Mouse (Mus musculus) lung, postnatal 36 days (tissue): ENCODE measurements at regions not wholly inside any gene's neighbourhood (a gene's known extent, or its start where the extent isn't known, plus 50 kb on each side); places are given as distances from the start of the nearest gene placed in this dataset.

Experiments
- DNase-seq: peaks from one replicate; pipeline ENCODE4 v3.0.0; 2022; ENCODE audit warnings: mixed read lengths

GRCm38 (mm10) chr17:54214804-54215203, 84.0 kb downstream of the Slc5a7 start:
- DNase-seq: no peak

GRCm38 (mm10) chr17:54201710-54202109, 97.1 kb downstream of the Slc5a7 start:
- DNase-seq: no peak

GRCm38 (mm10) chr17:54192231-54192573, 106.6 kb downstream of the Slc5a7 start:
- no peak for DNase-seq

DNA sequence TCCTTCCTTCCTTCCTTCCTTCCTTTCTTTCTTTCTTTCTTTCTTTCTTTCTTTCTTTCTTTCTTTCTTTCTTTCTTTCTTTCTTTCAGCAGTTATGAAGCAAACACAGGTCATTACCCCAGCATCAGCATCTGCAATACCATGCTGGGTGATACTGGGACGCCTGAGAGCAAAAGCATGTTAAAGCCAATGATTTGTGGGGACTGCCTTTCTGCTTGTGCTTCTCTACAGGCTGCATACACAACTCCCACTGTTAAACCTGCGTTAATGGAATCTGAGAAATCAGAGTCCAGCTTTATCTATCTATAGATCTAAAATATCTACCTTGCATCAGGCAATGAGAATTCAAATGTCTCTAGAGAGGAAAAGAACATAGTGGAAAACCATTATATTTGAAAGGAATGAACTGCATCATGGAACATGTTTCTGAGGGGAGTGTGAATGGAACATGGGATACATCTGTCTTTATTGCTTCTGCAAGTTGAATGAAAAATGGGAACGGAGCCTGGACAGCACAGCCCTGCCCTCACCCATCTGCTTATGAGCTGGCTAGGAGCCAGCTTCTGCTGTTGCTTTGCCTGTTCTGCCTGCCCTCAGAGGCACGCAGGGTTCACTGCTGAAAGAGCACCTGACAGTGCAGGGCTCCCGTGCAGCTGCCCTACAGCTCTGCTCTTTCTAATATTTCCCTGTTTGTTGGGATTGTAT, 107.2 kb downstream of the Slc5a7 start:
- no peak for DNase-seq

DNA sequence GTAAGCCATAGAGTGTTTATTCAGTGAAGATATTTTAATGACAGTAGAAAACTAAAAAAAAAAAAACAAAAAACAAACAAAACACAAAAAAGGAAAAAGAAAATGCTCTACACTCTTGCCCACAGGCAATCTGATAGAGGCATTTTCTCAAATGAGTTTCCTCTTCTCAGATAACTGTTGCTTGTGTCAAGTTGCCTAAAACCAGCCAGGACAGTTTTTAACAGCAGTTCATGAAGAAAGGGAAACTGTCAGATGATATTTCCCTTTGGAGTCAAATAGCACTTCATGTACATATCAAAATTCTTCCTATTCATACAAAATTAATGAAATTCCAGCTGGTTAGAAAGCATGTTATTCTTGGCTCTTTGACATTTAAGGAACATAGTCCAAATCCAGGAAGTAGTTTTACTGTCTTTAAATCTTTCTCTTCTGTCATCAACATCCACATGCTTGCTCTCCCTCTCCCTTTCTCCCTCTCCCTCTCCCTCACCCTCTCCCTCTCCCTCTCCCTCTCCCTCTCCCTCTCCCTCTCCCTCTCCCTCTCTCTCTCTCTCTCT, 109.8 kb downstream of the Slc5a7 start:
- DNase-seq: no peak

DNA sequence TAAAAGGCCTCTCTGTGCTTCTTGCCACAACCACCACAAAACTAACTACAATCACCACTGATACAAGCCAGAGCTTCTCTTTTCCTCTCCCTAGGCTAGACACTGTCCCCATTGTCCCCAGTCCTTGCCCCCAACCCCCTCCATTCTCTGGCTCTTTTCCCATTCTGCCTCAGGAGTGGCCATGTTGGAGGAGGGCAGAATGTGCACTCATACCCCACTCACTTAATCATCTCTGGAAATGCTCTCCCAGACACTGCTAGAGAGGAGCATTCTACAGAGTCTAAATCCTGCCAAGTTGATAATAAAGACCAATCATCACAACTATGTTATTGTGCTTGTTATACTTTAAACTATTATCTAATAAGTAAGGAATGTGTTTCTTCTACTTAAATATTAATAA, 116.8 kb downstream of the Slc5a7 start:
- DNase-seq: no peak

- no peak for DNase-seq
Observed at GRCm38 (mm10) chr17:54180563-54180962, 118.3 kb downstream of the Slc5a7 start.

DNA sequence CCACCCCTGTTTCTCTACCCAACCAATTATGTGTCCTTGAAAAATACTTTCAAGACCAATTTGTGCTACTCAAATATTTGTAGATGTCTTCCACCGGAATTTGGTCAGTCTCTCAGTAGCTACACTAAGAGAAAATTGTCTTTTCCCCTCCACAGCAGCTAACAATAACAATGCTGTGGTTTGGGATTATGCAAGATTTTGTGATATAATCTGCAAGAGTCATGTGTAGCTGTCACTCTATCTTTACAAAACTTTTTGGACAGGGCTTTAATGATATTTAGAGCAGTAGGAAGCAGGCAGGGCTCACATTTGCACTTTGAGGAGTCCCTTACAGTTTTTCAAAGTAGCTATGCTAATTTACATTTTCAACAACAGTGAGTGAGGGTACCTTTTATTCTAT, 128.1 kb downstream of the Slc5a7 start:
- DNase-seq: no peak

DNA sequence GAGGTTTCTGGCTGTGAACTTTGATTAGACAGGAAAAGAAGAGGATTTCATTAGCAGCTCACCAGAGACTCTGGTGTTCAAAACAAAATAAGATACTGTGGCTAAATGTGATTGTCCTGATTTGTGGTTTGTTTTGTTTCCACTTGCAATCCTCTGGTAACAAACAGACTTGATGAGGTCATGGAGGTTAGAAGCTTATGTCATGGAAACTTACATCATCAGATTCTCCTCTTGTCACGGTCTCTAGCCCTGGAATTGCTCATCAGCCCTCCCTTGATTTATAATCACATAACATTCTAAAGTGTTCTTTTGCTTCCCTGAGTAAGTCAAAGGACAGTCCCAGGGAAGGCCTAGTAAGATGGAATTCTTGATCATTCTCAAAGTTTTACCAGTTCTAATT, 130.8 kb downstream of the Slc5a7 start:
- DNase-seq: no peak

DNA sequence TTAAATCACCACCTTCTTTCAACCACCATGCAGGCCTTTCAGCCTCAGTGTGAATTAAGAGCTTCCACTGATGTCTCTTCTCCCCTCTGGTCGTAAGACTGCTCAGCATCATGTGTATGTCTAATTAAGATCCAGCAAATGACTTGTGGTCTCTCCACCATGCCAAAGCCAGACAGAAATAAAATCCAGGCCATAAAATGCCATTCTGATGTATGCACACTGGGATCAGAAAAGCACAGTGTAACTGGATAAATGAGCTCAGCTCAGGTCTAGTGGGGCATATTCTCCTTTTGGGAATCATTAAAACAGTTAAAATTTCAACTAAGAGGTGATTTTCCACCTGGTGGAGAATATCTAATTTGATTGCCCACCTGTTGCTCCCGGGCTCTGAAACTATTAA, 136.5 kb downstream of the Slc5a7 start:
- no peak for DNase-seq

GRCm38 (mm10) chr17:54158753-54159152, 140.1 kb downstream of the Slc5a7 start:
- DNase-seq: peak; percentile 57

DNA sequence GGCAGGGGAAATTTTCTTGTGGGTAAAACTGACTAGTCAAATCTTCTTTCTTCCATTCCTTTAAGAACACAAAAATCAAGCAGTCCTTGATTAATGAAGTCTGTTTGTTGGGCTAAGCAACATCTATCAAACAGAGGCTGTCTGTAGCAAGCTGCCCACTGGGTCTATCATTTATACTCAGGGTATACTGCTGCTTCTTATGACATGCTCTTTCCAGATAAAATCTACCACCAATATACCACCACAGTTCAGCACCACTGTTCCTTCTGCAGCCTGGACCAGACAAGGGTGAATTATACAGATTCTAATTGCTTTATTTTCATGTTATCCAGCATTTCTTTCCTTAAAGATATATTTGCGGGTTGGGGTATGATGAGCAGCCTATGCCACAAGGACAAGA, 140.5 kb downstream of the Slc5a7 start:
- DNase-seq: no peak

- no peak for DNase-seq
Observed at GRCm38 (mm10) chr17:54155801-54156200, 143.0 kb downstream of the Slc5a7 start.

- no peak for DNase-seq
Observed at GRCm38 (mm10) chr17:54154536-54154935, 144.3 kb downstream of the Slc5a7 start.
